Mouse (Mus musculus) forebrain, embryonic 14.5 days (tissue): Measurements from ENCODE around the gene Dusp8. TPM values are rescaled to one million over a fixed set of nuclear protein-coding genes. Genes with fewer than 3 reads are reported as not detected.

Experiments
- ATAC-seq: fragments of 200-750 bp; cut with Nextera tagmentation; 2 replicates; pipeline ENCODE4 v1.8.0; 2017; ENCODE audit warnings: mild to moderate bottlenecking, moderate library complexity
- DNase-seq: peaks from one replicate; pipeline ENCODE4 v3.0.0-alpha.2; 2015; ENCODE audit warnings: low spot score
- H3K27ac ChIP-seq: fragments of 300-500 bp; sonication (generic); 2 replicates; pipeline ENCODE4 v1.5.1; 2014; ENCODE audit warnings: low read depth, mild to moderate bottlenecking, control low read depth, low read length, moderate library complexity
- H3K27me3 ChIP-seq: fragments of 300-500 bp; sonication (generic); replicated peaks from 2 replicates; pipeline ENCODE4 v1.6.1; 2014; ENCODE audit warnings: low read length, control low read depth, mixed read lengths; ENCODE audit not compliant: control insufficient read depth, insufficient read depth
- H3K36me3 ChIP-seq: fragments of 300-500 bp; sonication (generic); 2 replicates; pipeline ENCODE4 v1.6.1; 2014; ENCODE audit warnings: low read length, control low read depth; ENCODE audit not compliant: control insufficient read depth, insufficient read depth
- H3K4me1 ChIP-seq: fragments of 300-500 bp; sonication (generic); 2 replicates; pipeline ENCODE4 v1.6.1; 2014; ENCODE audit warnings: antibody characterized with exemption, low read length, control low read depth; ENCODE audit not compliant: control insufficient read depth, insufficient read depth
- H3K4me2 ChIP-seq: fragments of 300-500 bp; sonication (generic); 2 replicates; pipeline ENCODE4 v1.6.1; 2014; ENCODE audit warnings: mild to moderate bottlenecking, control low read depth, low read length
- H3K4me3 ChIP-seq: fragments of 300-500 bp; sonication (generic); 2 replicates; pipeline ENCODE4 v1.5.1; 2014; ENCODE audit warnings: low read depth, low read length, control low read depth
- H3K9ac ChIP-seq: fragments of 300-500 bp; sonication (generic); 2 replicates; pipeline ENCODE4 v1.6.1; 2014; ENCODE audit warnings: mild to moderate bottlenecking, low read length, control low read depth, moderate library complexity
- H3K9me3 ChIP-seq: fragments of 300-500 bp; sonication (generic); replicated peaks from 2 replicates; pipeline ENCODE4 v1.6.1; 2016; ENCODE audit warnings: low read length, control low read depth, mixed read lengths; ENCODE audit not compliant: control insufficient read depth
- WGBS: fragments of 180-500 bp; shearing (Covaris S2); extraction: QIAGEN DNeasy Blood & Tissue Kit; methylation state at CpG from one replicate; pipeline ENCODE4 v1.1.7; 2014; 5-methylcytosine and 5-hydroxymethylcytosine counted together
- polyA plus RNA-seq: library from polyadenylated mRNA; unstranded; fragments of >200 nt; fragmentation: Nextera tagmentation; extraction: Ambion mirVana; gene quantifications from 2 replicates; pipeline ENCODE4 v1.2.1, GENCODE M21; 2014

The Dusp8 gene
- polyA plus RNA-seq, 1 experiment from 2014 or later, result 58.0 TPM

DNA sequence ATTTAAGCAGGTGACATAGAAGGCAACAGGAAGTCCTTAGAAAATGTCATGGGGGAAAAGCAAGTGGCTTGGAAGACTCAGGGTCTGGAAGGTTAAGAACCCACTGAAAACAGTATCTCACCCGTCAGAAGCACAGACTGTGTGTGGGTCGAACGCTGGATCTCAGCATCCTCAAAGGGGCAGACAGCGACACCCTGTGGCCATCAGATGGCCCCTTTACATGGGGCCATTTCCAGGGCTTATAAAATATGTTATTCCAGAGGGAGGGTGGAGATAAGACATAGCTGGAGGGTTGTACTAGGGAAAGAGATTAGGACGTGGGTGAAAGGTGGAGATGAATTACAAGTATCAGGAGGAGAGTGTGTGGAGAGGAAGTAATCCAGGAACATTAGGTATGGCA is 24.0 kb upstream of the Dusp8 start:
- H3K36me3 ChIP-seq, result no peaks in the 10 kb centered on the region
- no peak for ATAC-seq
- no peak overlapping the region for H3K4me3 ChIP-seq
- H3K9me3 ChIP-seq, result no peaks in the 10 kb centered on the region
- no peak overlapping the region for H3K9ac ChIP-seq
- H3K4me2 ChIP-seq, result no peak overlapping the region
- H3K4me1 ChIP-seq, result no peaks in the 10 kb centered on the region
- no peak overlapping the region for H3K27ac ChIP-seq
- DNase-seq, result peak; percentile 22
- no peaks in the 10 kb centered on the region for H3K27me3 ChIP-seq
- 14% methylated on average over 5 of the region's 5 CpGs for WGBS

- 58% methylated on average over 5 of the region's 5 CpGs for WGBS
- no peak overlapping the region for H3K4me3 ChIP-seq
- no peaks in the 10 kb centered on the region for H3K9me3 ChIP-seq
- no peak overlapping the region for H3K4me2 ChIP-seq
- H3K9ac ChIP-seq, result no peak overlapping the region
- no peak overlapping the region for H3K27ac ChIP-seq
- no peak for DNase-seq
- no peaks in the 10 kb centered on the region for H3K36me3 ChIP-seq
- no peak for ATAC-seq
- H3K4me1 ChIP-seq, result no peaks in the 10 kb centered on the region
- H3K27me3 ChIP-seq, result no peaks in the 10 kb centered on the region
These were observed 9.1 kb upstream of the Dusp8 start for GRCm38 (mm10) chr7:142104747-142105146.

DNA sequence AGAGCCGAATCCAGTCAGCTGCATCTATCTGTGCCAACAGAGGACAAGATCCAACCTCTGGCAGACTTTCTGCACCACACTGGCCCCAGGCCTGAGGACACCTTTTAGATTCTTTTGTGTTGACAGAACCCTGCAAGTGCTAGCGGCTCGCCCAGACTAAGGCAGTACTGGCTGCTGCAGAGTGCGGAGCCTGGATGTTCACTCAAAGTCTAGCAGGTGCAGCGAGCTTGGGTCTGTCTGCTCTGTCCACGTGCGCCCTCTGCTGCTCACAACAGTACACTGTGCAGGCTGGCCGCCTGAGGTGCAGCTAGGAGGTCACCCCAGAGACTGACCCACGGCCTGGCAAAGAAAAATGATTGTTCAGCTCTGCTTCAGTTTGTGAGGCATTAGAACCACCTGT is 2.1 kb upstream of the Dusp8 start:
- peak; percentile 54 for ATAC-seq
- no peak overlapping the region for H3K4me2 ChIP-seq
- no peaks in the 10 kb centered on the region for H3K36me3 ChIP-seq
- 0 out of 2 replicates have a peak, but pooled peaks cover 6% of the 10 kb centered on the region for H3K27me3 ChIP-seq
- peak; percentile 90 for DNase-seq
- H3K4me1 ChIP-seq, result peaks cover 16% of the 10 kb centered on the region
- WGBS, result 7% methylated on average over 9 of the region's 9 CpGs
- no peak overlapping the region for H3K4me3 ChIP-seq
- no peak overlapping the region for H3K27ac ChIP-seq
- no peak overlapping the region for H3K9ac ChIP-seq
- H3K9me3 ChIP-seq, result no peaks in the 10 kb centered on the region

DNA sequence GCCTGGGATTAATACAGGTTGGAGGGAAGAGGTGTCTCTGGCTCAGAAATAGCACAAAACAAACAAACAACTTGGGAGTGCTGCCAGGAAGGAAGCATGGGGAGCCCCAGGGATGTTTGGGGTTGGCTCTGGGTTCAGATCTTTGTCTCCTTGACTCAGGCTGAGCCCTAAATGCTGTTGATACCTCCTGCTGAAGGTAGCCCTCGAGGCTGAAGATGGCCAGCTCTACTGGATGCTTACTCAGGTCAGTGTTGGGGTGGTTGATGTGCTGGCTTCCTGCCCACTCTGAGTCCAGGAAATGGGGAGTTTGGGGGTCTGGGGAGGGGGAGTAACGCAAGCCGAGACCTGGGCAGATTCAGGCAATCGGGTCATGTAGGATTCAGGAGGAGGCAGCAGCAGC is 1.1 kb upstream of the Dusp8 start:
- 61% methylated on average over 4 of the region's 4 CpGs for WGBS
- H3K27ac ChIP-seq, result no peak overlapping the region
- ATAC-seq (no peak), DNase-seq (no peak)
- H3K27me3 ChIP-seq, result 0 out of 2 replicates have a peak, but pooled peaks cover 6% of the 10 kb centered on the region
- no peak overlapping the region for H3K4me3 ChIP-seq
- no peaks in the 10 kb centered on the region for H3K9me3 ChIP-seq
- H3K36me3 ChIP-seq, result no peaks in the 10 kb centered on the region
- H3K4me1 ChIP-seq, result peaks cover 27% of the 10 kb centered on the region
- peak overlapping the region; percentile 95; the same call in 1 of the 2 replicates for H3K4me2 ChIP-seq
- no peak overlapping the region for H3K9ac ChIP-seq

DNA sequence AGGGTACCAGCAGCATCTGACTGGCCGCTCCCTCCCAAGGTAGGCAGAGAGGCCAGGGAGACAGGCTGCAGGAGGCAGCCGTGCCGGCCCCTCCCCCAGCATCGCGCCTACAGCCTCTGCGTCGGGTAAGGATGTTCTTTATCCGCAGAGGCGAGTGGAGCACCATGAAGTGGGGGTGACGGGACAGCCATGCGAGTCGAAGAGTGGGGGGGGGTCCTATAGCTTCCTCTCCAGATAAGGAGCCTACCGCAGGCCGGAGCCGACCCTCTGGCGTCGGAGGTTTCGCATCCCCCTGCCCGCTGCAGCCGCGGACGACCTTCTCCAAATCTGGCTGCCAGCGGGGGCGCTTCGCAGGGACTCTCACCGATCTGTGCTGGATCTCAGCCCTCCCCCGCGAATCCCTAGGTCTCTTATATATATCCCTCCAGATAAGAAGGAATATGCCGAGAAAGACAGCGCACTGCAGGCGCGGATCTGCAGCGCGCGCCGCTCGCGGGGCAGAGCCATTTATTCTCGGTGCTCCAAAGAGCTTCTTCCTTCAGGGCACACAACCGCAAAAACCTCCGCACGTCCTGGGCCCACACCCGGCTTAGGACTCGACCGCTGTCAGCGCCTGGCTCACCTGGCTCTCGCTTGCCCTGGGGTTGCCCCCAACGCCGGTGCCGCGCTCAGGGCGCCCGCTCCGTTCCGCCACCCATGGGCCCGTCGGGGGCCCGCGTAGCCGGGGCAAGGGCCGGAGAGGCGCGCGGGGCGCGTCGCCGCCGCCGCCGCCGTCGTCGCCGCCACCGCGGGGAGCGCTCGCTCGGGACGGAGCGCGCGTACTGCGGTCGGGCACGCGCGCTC is 1.1 kb downstream of the Dusp8 start:
- H3K9me3 ChIP-seq, result no peaks in the 10 kb centered on the region
- H3K27ac ChIP-seq, result peak overlapping the region; percentile 90
- 0 out of 2 replicates have a peak, but pooled peaks cover under 1% of the 10 kb centered on the region for H3K36me3 ChIP-seq
- DNase-seq (peak; percentile 56), ATAC-seq (peak; percentile 41)
- H3K4me1 ChIP-seq, result peaks cover 49% of the 10 kb centered on the region
- H3K4me3 ChIP-seq, result peak overlapping the region; percentile 93
- H3K27me3 ChIP-seq, result 0 out of 2 replicates have a peak, but pooled peaks cover 6% of the 10 kb centered on the region
- peak overlapping the region; percentile 95 for H3K4me2 ChIP-seq
- H3K9ac ChIP-seq, result peak overlapping the region; percentile 95
- WGBS, result under 1% methylated on average over 89 of the region's 89 CpGs

GRCm38 (mm10) chr7:142093696-142094240 is 1.9 kb downstream of the Dusp8 start:
- DNase-seq (no peak), ATAC-seq (no peak)
- 0 out of 2 replicates have a peak, but pooled peaks cover 6% of the 10 kb centered on the region for H3K27me3 ChIP-seq
- peak overlapping the region; percentile 95 for H3K9ac ChIP-seq
- 20% methylated on average over 6 of the region's 6 CpGs for WGBS
- peak overlapping the region; percentile 90 for H3K27ac ChIP-seq
- H3K36me3 ChIP-seq, result peaks cover 7% of the 10 kb centered on the region; the same call in 1 of the 2 replicates
- H3K9me3 ChIP-seq, result no peaks in the 10 kb centered on the region
- peak overlapping the region; percentile 95 for H3K4me2 ChIP-seq
- peaks cover 56% of the 10 kb centered on the region for H3K4me1 ChIP-seq
- H3K4me3 ChIP-seq, result peak overlapping the region; percentile 93

DNA sequence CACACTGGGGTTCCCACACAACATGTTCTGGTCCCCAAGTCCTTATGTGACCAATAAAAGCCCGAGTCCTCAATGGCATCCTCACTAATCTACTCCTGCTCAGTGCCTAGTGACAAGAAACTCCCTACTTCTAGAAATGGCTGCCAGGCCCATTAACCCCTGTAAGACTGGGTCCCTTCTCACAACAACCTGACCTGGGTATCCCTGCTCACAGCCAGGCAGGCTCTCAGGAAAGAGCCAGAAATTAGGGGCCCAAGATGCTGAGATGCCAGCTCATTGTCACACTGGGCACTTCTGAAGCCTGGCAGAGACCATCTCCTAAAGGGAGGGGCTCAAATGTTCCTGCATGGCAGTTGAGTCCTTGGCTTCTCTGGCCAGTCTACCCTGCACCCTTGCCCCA is 2.7 kb downstream of the Dusp8 start:
- Histone ChIP-seq H3K27ac (peak overlapping the region; percentile 87; the same call in 1 of the 2 replicates), H3K27me3 (0 out of 2 replicates have a peak, but pooled peaks cover 6% of the 10 kb centered on the region), H3K9me3 (no peaks in the 10 kb centered on the region), H3K4me2 (peak overlapping the region; percentile 95), H3K4me1 (peaks cover 64% of the 10 kb centered on the region), H3K36me3 (peaks cover 11% of the 10 kb centered on the region), H3K9ac (peak overlapping the region; percentile 95), H3K4me3 (peak overlapping the region; percentile 93)
- ATAC-seq, result no peak
- no peak for DNase-seq
- 29% methylated on average over 1 of the region's 1 CpGs for WGBS

GRCm38 (mm10) chr7:142091848-142092247 is 3.8 kb downstream of the Dusp8 start:
- Histone ChIP-seq H3K27me3 (0 out of 2 replicates have a peak, but pooled peaks cover 1% of the 10 kb centered on the region), H3K27ac (peak overlapping the region; percentile 87), H3K9me3 (no peaks in the 10 kb centered on the region), H3K4me1 (peaks cover 64% of the 10 kb centered on the region), H3K36me3 (peaks cover 22% of the 10 kb centered on the region), H3K9ac (peak overlapping the region; percentile 95), H3K4me2 (peak overlapping the region; percentile 95), H3K4me3 (peak overlapping the region; percentile 93)
- ATAC-seq (peak; percentile 43), DNase-seq (peak; percentile 96)
- WGBS, result 2% methylated on average over 4 of the region's 4 CpGs
